Mouse (Mus musculus) kidney, embryonic 15.5 days (tissue): ENCODE measurements at regions not wholly inside any gene's neighbourhood (a gene's known extent, or its start where the extent isn't known, plus 50 kb on each side); places are given as distances from the start of the nearest gene placed in this dataset.

Experiments used
- ATAC-seq: fragments of 200-750 bp; cut with Nextera tagmentation; replicated peaks from 2 replicates; pipeline ENCODE4 v1.8.0; 2017; ENCODE audit warnings: moderate TSS enrichment; ENCODE audit not compliant: low FRiP score
- H3K27ac ChIP-seq: fragments of 300-500 bp; sonication (generic); 2 replicates; pipeline ENCODE4 v1.5.1; 2015; ENCODE audit warnings: mild to moderate bottlenecking, inconsistent platforms
- H3K27me3 ChIP-seq: fragments of 300-500 bp; sonication (generic); 2 replicates; pipeline ENCODE4 v1.6.1; 2015; ENCODE audit warnings: inconsistent platforms
- H3K36me3 ChIP-seq: fragments of 300-500 bp; sonication (generic); 2 replicates; pipeline ENCODE4 v1.6.1; 2015; ENCODE audit warnings: inconsistent platforms
- H3K4me1 ChIP-seq: fragments of 300-500 bp; sonication (generic); 2 replicates; pipeline ENCODE4 v1.6.1; 2015; ENCODE audit warnings: inconsistent platforms
- H3K4me2 ChIP-seq: fragments of 300-500 bp; sonication (generic); 2 replicates; pipeline ENCODE4 v1.6.1; 2015; ENCODE audit warnings: moderate library complexity, mild to moderate bottlenecking, inconsistent platforms
- H3K4me3 ChIP-seq: fragments of 300-500 bp; sonication (generic); replicated peaks from 2 replicates; pipeline ENCODE4 v1.5.1; 2015; ENCODE audit warnings: mild to moderate bottlenecking, inconsistent platforms
- H3K9ac ChIP-seq: fragments of 300-500 bp; sonication (generic); 2 replicates; pipeline ENCODE4 v1.6.1; 2015; ENCODE audit warnings: mild to moderate bottlenecking, inconsistent platforms
- H3K9me3 ChIP-seq: fragments of 300-500 bp; sonication (generic); replicated peaks from 2 replicates; pipeline ENCODE4 v1.6.1; 2016; ENCODE audit warnings: inconsistent platforms
- WGBS: fragments of 180-500 bp; shearing (Covaris S2); methylation state at CpG from one replicate; pipeline ENCODE4 v1.1.7; 2015; ENCODE audit warnings: mixed read lengths; 5-methylcytosine and 5-hydroxymethylcytosine counted together

DNA sequence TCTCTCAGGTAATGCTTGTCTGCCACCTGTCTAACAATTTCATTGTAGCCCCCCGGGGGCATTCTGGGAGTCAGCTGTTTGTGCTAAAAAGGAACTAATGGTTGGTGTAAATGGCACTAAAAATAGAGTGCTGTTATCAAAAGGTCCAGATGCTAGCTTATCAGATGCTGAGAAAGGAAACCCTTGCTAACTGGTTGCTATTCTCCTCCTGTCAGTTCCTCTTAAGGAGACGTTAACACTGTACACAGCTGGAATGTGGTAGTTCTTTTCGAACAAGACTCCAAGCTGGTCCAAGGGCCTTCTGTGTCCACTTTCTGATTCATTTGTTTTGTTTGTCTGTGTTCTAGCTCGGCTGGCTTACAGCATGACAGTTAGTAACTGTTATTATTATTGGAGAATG lies 592.0 kb downstream of the Ofcc1 start:
- H3K27ac ChIP-seq = no peak overlapping the region
- ATAC-seq = no peak
- H3K4me2 ChIP-seq = no peak overlapping the region
- H3K9me3 ChIP-seq = no peaks in the 10 kb centered on the region
- no peak overlapping the region for H3K4me3 ChIP-seq
- no peak overlapping the region for H3K9ac ChIP-seq
- WGBS = 70% methylated on average over 4 of the region's 4 CpGs
- no peaks in the 10 kb centered on the region for H3K4me1 ChIP-seq
- H3K36me3 ChIP-seq = no peaks in the 10 kb centered on the region
- H3K27me3 ChIP-seq = no peaks in the 10 kb centered on the region

DNA sequence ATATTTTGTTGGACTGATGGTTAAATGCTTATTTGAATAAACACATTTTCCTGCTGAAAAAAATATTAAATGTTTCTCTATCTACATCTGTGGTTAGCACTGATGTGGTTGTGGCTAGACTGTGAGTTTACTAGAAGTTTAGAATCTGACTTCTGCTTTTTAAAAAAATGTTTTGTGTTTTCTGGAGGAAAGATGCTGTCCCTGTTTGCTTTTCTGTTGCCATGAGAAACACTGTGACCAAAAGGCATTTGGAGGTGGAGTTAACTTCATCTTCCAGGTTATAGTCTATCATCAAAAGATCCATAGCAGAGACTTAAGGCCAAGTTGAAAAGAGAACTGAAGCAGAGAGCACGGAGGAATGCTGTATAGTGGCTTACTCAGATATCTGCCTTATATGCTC lies 594.4 kb downstream of the Ofcc1 start:
- H3K9me3 ChIP-seq = no peaks in the 10 kb centered on the region
- H3K4me3 ChIP-seq = no peak overlapping the region
- H3K4me1 ChIP-seq = no peaks in the 10 kb centered on the region
- no peak overlapping the region for H3K9ac ChIP-seq
- 81% methylated on average over 1 of the region's 1 CpGs for whole genome bisulfite sequencing
- no peaks in the 10 kb centered on the region for H3K36me3 ChIP-seq
- no peaks in the 10 kb centered on the region for H3K27me3 ChIP-seq
- no peak overlapping the region for H3K4me2 ChIP-seq
- ATAC-seq = no peak
- no peak overlapping the region for H3K27ac ChIP-seq
